Mouse (Mus musculus) A20 (cell line): Measurements from ENCODE around the gene Lmnb2.
A peak's percentile ranks its signal among the peaks of the same experiment; 100 is the strongest.

Source experiments
- DNase-seq: peaks from one replicate; pipeline ENCODE4 v3.0.0-alpha.2; 2011; ENCODE audit warnings: low read depth, low spot score

The Lmnb2 gene

DNA sequence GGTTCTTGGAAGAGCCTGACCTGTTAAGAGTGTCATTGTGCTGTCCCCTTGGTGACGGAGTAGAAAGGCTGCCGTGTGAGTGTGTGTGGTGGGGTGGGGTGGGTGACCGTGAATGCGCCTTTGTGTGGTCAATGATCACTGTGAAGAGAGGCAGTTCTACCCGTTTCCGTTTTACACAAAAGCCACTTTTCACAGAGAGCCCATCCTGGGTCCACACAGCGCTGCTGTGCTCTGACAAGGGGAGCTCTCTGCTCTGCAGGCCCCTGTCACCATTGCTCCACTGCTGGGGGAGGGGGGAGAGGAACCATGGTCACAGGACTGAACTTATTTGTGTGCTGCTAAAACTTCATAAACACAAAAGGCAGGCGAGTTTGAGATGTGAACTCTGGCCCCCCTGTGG, 60.7 kb downstream of the Lmnb2 start:
- DNase-seq: no peak

DNA sequence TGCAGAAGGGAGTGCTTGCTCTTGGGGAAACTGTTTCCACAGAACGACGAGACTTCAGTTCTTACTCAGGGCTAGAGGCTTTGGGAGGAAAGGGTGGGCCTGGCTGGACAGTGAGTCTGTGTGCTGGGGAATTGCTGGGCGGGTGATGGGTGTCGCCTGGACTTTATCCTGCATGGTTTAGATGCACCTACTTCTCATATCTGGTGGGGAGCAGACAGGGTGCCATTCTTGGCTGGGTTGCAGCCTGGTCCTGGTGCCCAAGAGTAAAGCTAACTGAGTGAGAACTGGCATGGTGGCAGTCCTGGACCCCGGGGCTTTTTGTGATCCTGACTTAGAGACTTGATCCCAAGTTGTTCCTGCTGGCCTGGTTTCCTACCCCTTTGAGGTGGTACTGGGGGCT, 61.1 kb downstream of the Lmnb2 start:
- DNase-seq: no peak

DNA sequence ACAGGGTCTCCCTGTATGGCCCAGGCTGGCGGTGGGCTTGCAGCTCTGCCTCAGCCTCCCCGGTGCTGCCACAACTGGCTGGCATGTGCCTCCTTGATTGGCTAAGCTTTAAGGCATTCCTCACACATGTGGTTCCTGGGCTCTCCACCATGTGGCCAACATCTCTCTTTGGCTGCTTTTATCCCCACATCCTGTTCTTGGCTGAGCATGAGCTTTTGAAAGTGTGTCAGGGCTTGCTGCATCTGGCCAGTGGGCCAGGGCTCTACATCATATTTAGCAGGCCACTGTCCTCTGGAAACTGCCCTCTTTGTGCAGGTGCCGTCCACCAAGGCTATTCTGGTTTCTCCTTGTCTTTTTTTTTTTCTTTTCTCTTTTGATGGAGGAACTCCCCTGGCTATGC, 61.8 kb downstream of the Lmnb2 start:
- DNase-seq: peak; percentile 16

DNA sequence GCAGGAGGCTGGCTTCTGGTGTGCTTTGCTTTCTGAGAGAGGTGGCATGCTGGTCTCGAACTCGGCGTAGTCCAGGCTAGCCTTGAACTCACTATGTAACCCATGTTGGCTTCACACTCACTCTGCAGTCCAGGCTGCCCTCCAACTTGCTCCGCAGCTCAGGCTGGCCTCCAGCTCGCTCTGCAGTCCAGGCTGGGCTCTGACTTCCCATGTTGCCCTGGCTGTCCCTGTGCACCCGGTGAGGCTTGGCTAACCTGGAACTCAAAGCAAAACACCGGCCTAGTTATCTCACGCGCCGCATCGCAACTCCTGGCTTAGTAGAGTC, 62.3 kb downstream of the Lmnb2 start:
- peak; percentile 37 for DNase-seq

DNA sequence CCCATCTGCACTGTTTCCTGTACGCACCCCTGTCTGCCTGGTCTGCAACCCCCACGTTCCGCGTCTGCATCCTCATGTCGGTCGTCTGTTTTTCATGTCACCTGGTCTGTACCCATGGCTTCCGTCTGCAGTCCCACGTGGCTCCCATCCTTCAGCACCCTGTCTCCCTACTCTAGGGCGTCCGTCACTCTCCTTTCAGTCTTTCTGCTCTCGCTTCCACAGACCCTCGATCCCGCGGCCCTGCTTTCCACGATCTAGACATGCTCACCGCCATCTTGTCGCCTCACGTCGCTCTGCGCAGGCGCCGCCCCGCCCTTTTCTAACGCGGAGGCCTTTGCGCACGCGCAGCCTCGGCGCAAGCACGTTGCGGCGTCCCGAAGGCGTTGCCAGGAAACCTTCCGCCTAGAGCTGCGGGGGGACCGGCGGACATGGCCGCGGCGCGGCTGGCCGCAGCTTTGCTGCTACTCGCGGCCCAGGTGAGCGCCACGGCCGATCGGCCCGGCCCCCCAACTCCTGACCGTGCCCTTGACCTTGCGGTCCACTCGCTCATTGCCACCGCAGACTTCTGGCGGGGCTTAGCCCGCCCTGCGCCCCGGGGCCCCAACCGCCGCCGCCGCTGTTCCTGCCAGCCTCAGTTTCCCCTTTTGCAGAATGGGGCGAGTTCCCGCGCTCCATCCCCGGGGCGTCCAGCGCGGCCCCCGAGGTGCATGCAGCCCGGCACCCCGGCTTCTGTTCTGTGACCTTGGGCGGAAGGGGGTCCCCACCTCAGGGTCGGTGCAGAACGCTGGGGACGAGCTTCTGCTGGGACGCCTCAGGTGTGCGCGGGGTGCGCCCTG, 62.9 kb downstream of the Lmnb2 start, which contains the start of the genes Lsm7 and Sppl2b:
TSS of gene Lsm7 (minus strand) at position 297 of the 836 bp plus-strand sequence.
TSS of gene Sppl2b (plus strand) at position 363 of the 836 bp plus-strand sequence.
- DNase-seq: peak; percentile 96
